Mouse (Mus musculus) midbrain, embryonic 13.5 days (tissue): ENCODE results near the gene Pacsin2. TPM values are rescaled to one million over a fixed set of nuclear protein-coding genes. Genes with fewer than 3 reads are reported as not detected.

ENCODE experiments used
- ATAC-seq: fragments of 200-750 bp; cut with Nextera tagmentation; 2 replicates; pipeline ENCODE4 v1.8.0; 2017; ENCODE audit warnings: mild to moderate bottlenecking, moderate TSS enrichment, moderate library complexity
- H3K27ac ChIP-seq: fragments of 300-500 bp; sonication (generic); 2 replicates; pipeline ENCODE4 v1.5.1; 2015; ENCODE audit warnings: inconsistent platforms, mild to moderate bottlenecking, moderate library complexity
- H3K27me3 ChIP-seq: fragments of 300-500 bp; sonication (generic); 2 replicates; pipeline ENCODE4 v1.6.1; 2015; ENCODE audit warnings: mild to moderate bottlenecking, inconsistent platforms
- H3K36me3 ChIP-seq: fragments of 300-500 bp; sonication (generic); 2 replicates; pipeline ENCODE4 v1.6.1; 2015; ENCODE audit warnings: mild to moderate bottlenecking, inconsistent platforms
- H3K4me1 ChIP-seq: fragments of 300-500 bp; sonication (generic); replicated peaks from 2 replicates; pipeline ENCODE4 v1.6.1; 2015; ENCODE audit warnings: inconsistent platforms
- H3K4me2 ChIP-seq: fragments of 300-500 bp; sonication (generic); replicated peaks from 2 replicates; pipeline ENCODE4 v1.6.1; 2015; ENCODE audit warnings: moderate library complexity, mild to moderate bottlenecking, inconsistent platforms
- H3K4me3 ChIP-seq: fragments of 300-500 bp; sonication (generic); replicated peaks from 2 replicates; pipeline ENCODE4 v1.5.1; 2015; ENCODE audit warnings: mild to moderate bottlenecking, inconsistent platforms
- H3K9ac ChIP-seq: fragments of 300-500 bp; sonication (generic); replicated peaks from 2 replicates; pipeline ENCODE4 v1.6.1; 2015; ENCODE audit warnings: mild to moderate bottlenecking, inconsistent platforms
- H3K9me3 ChIP-seq: fragments of 300-500 bp; sonication (generic); 2 replicates; pipeline ENCODE4 v1.6.1; 2016; ENCODE audit warnings: mild to moderate bottlenecking, inconsistent platforms
- WGBS: fragments of 180-500 bp; shearing (Covaris S2); methylation state at CpG from one replicate; pipeline ENCODE4 v1.1.7; 2015; 5-methylcytosine and 5-hydroxymethylcytosine counted together
- polyA plus RNA-seq: library from polyadenylated mRNA; unstranded; fragments of >200 nt; fragmentation: Nextera tagmentation; extraction: Ambion mirVana; gene quantifications from 2 replicates; pipeline ENCODE4 v1.2.1, GENCODE M21; 2015

The Pacsin2 gene
- polyA plus RNA-seq, 1 experiment from 2014 or later = 27.1 TPM

DNA sequence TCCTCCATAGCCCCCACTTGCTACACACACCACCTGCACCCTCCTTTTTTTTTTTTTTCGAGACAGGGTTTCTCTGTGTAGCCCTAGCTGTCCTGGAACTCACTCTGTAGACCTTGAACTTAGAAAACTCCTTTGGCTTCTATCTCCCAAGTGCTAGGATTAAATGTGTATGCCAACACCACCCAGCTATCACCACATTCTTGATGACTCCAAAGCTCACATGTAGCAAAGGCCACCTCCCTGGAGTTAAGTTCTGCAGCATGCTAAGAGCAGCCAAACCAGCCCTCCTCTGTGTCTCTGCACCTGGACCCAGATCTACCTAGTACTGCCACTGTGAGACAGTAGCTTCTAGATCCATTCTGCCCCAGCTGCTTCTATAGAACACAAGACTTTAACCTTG is 6.9 kb downstream of the Pacsin2 start:
- no peak for ATAC-seq
- WGBS = 100% methylated on average over 1 of the region's 1 CpGs
- Histone ChIP-seq H3K9ac (no peak overlapping the region), H3K4me1 (no peaks in the 10 kb centered on the region), H3K4me2 (no peak overlapping the region), H3K36me3 (no peaks in the 10 kb centered on the region), H3K4me3 (no peak overlapping the region), H3K9me3 (no peaks in the 10 kb centered on the region), H3K27ac (no peak overlapping the region), H3K27me3 (no peaks in the 10 kb centered on the region)

DNA sequence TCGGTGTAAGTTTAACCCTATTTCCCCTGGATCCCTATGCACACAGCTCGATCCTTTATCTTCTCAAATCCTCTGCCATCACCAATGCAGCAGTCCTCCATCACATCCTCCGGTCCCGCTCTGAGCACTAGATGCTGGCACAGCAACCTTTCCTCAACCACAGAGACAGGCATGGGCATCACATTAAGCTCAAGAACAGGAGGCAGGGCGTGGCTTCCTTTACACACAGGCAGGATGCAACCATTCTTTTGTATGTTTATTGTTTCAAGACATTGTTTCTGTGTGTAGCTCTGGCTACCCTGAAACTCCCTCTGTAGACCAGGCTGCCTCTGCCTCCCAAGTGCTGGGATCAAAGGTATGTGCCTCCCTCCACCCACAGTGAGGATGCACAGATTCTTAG is 8.8 kb downstream of the Pacsin2 start:
- Histone ChIP-seq H3K4me3 (no peak overlapping the region), H3K27ac (no peak overlapping the region), H3K4me1 (0 out of 2 replicates have a peak, but pooled peaks cover 2% of the 10 kb centered on the region), H3K27me3 (no peaks in the 10 kb centered on the region), H3K4me2 (no peak overlapping the region), H3K36me3 (no peaks in the 10 kb centered on the region), H3K9me3 (no peaks in the 10 kb centered on the region), H3K9ac (no peak overlapping the region)
- 92% methylated on average over 5 of the region's 5 CpGs for WGBS
- ATAC-seq = no peak

DNA sequence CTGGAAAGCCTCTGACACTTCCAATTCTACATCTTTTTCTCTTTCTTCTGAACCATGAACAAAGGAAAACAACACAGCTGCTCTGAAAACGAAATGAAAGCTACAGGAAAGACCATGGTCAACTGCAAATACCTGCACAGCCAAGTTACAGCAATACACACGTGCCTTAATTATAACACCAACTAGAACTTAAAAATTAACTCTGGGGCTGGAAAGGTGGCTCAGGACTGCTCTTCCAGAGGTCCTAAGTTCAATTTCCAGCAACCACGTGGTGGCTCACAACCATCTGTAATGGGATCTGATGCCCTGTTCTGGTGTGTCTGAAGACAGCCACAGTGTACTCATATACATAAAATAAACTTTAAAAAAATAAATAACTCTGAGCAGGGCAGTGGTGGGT is 9.4 kb downstream of the Pacsin2 start:
- Histone ChIP-seq H3K27me3 (no peaks in the 10 kb centered on the region), H3K4me3 (no peak overlapping the region), H3K9ac (no peak overlapping the region), H3K27ac (no peak overlapping the region), H3K4me2 (no peak overlapping the region), H3K4me1 (0 out of 2 replicates have a peak, but pooled peaks cover 2% of the 10 kb centered on the region), H3K9me3 (no peaks in the 10 kb centered on the region), H3K36me3 (no peaks in the 10 kb centered on the region)
- ATAC-seq = no peak
- WGBS = 85% methylated on average over 3 of the region's 3 CpGs

DNA sequence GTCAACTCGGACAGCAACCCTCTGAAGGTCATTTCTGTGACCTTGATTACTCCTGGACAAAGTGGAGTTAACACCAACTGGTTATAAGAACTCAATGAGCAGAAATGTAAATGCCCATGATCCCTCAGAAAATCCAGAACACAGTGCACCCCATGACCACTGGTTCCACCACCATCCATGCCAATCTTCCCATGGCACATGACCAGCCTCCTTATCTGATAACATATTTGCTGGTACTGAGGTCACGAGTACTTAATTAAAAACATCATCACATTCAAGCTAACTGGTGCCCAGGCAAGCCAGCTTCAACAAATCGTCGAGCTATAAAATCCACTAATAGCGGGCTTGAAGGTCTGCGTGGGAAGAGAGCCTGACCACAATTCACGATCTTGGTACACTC is 10.0 kb downstream of the Pacsin2 start:
- no peak overlapping the region for H3K27ac ChIP-seq
- 0 out of 2 replicates have a peak, but pooled peaks cover 2% of the 10 kb centered on the region for H3K4me1 ChIP-seq
- no peak overlapping the region for H3K4me2 ChIP-seq
- no peak for ATAC-seq
- no peaks in the 10 kb centered on the region for H3K9me3 ChIP-seq
- H3K9ac ChIP-seq = no peak overlapping the region
- no peaks in the 10 kb centered on the region for H3K27me3 ChIP-seq
- WGBS = 93% methylated on average over 7 of the region's 7 CpGs
- H3K4me3 ChIP-seq = no peak overlapping the region
- no peaks in the 10 kb centered on the region for H3K36me3 ChIP-seq

DNA sequence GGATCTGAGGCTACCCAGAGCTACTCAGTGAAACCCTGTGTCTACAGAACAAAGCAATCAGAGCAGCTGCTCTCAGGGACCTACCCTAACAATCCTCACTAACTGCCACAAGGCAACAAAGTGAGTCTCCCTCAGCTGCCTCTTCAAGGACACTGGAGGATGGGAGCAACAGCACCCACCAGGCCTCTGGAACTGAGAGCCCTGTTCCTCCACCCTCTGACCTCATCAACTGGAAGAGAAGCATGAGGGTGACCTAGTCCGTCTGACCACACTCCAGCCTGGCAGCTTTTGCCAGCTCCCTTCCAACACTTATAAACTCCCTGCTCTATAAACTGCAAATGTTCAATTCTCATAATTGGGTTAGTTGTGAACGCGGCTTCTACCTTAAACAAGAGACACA is 10.5 kb downstream of the Pacsin2 start:
- Histone ChIP-seq H3K36me3 (no peaks in the 10 kb centered on the region), H3K4me2 (no peak overlapping the region), H3K4me3 (no peak overlapping the region), H3K27me3 (no peaks in the 10 kb centered on the region), H3K9me3 (no peaks in the 10 kb centered on the region), H3K27ac (no peak overlapping the region), H3K9ac (no peak overlapping the region), H3K4me1 (0 out of 2 replicates have a peak, but pooled peaks cover 2% of the 10 kb centered on the region)
- no peak for ATAC-seq
- WGBS = 92% methylated on average over 3 of the region's 3 CpGs

DNA sequence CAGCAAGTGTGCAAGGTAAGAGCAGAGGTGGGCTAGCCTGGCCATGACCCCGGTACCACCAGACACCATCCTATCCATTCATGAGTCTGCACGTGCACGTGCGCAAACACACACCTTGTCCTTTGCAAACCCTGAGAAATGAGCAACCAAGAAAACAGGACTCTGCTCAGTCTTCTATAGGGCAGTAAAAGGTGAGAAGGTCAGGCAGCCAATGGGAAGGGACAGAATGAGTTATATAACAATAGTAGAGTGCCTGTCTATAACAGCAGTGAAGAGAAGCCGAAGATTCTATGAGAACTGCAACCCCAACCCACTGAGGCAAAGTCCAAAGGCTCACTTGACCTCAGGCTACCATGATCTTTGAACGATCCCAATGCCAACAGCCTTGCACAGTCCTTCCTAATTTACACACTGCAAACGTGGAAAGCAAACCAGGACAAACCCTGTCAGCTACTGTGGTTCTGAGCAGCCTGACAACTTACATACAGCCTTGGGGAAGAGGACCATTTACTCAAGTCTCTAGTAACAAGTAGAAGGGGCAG is 12.1 kb downstream of the Pacsin2 start:
- peaks cover 12% of the 10 kb centered on the region; the same call in 1 of the 2 replicates for H3K4me1 ChIP-seq
- H3K4me2 ChIP-seq = no peak overlapping the region
- no peak overlapping the region for H3K27ac ChIP-seq
- H3K27me3 ChIP-seq = no peaks in the 10 kb centered on the region
- no peaks in the 10 kb centered on the region for H3K9me3 ChIP-seq
- 87% methylated on average over 7 of the region's 7 CpGs for WGBS
- H3K9ac ChIP-seq = no peak overlapping the region
- no peak overlapping the region for H3K4me3 ChIP-seq
- no peak for ATAC-seq
- no peaks in the 10 kb centered on the region for H3K36me3 ChIP-seq

DNA sequence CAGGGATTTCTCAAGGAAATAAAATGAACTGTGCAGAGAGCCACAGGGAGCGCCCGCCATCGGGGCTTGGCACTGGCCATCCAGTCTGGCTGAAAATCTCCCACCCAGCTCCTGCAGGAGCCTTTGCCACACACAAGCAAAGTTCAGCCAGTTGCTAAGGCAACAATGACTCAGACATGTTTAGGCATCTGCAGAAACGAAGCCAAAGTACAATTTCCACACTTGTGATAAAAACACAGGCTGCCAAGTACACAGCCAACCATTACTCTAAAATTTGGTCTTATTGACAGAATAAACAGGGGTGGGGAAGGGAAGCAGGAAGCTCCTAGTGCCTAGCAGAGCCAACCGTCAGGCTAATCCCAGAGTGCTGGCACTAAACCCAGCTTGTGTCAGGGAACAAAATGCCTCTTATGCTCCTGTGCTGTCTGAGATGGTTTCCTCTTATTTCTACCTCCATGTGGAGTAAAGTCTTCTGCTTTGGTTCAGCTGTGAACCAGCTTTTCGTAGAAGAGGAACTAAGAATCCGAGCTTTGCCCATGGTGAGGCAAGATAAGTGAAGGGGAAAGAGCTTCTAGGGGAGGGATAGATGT is 12.7 kb downstream of the Pacsin2 start:
- H3K27ac ChIP-seq = no peak overlapping the region
- H3K36me3 ChIP-seq = no peaks in the 10 kb centered on the region
- H3K4me3 ChIP-seq = no peak overlapping the region
- H3K27me3 ChIP-seq = no peaks in the 10 kb centered on the region
- no peaks in the 10 kb centered on the region for H3K9me3 ChIP-seq
- no peak overlapping the region for H3K9ac ChIP-seq
- 75% methylated on average over 7 of the region's 7 CpGs for WGBS
- H3K4me1 ChIP-seq = peaks cover 12% of the 10 kb centered on the region; the same call in 1 of the 2 replicates
- no peak overlapping the region for H3K4me2 ChIP-seq
- no peak for ATAC-seq

DNA sequence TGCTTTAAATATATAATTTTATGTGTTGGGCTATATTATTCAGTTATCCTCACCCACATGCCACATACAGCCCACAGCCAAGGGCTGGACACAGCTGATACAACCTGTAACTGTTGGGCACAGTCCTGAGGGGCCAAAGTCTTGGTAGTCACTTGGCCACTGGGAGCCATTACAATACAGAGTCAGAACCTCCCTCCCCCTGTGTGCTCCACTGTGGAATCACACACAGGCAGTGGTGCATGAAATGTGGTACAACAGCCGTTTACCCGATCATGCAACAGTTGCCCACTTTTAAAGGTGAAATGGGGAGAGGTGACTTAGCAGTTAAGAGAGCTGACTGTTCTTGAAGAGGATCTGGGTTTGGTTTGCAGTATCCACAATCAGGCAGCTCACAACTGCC is 14.4 kb downstream of the Pacsin2 start:
- Histone ChIP-seq H3K4me1 (peaks cover 19% of the 10 kb centered on the region), H3K27ac (no peak overlapping the region), H3K36me3 (no peaks in the 10 kb centered on the region), H3K9ac (no peak overlapping the region), H3K4me2 (no peak overlapping the region), H3K9me3 (no peaks in the 10 kb centered on the region), H3K4me3 (no peak overlapping the region), H3K27me3 (no peaks in the 10 kb centered on the region)
- 87% methylated on average over 2 of the region's 2 CpGs for WGBS
- ATAC-seq = no peak

DNA sequence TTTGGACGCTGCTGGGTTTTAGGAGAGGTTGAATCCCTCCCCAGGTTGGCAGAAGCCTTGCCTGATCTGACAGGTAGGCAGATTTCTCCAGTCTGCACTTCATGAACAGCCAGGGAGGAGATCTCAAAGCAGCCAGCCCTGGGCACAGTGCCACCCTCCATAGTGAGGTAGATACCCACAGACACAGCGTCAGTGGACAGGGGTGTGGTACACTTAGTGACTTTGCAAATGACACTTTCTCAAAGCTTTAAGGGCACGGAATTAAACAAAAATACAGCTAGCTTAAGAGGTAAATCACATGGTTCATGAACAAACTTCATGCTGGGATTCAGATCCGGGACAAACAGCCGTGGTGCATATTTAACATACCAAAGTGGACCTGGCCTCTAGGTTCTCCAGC is 15.8 kb downstream of the Pacsin2 start:
- H3K9ac ChIP-seq = no peak overlapping the region
- H3K4me2 ChIP-seq = no peak overlapping the region
- 84% methylated on average over 5 of the region's 5 CpGs for WGBS
- H3K27ac ChIP-seq = no peak overlapping the region
- no peaks in the 10 kb centered on the region for H3K27me3 ChIP-seq
- H3K4me1 ChIP-seq = peaks cover 19% of the 10 kb centered on the region
- ATAC-seq = no peak
- no peak overlapping the region for H3K4me3 ChIP-seq
- H3K9me3 ChIP-seq = no peaks in the 10 kb centered on the region
- H3K36me3 ChIP-seq = no peaks in the 10 kb centered on the region

DNA sequence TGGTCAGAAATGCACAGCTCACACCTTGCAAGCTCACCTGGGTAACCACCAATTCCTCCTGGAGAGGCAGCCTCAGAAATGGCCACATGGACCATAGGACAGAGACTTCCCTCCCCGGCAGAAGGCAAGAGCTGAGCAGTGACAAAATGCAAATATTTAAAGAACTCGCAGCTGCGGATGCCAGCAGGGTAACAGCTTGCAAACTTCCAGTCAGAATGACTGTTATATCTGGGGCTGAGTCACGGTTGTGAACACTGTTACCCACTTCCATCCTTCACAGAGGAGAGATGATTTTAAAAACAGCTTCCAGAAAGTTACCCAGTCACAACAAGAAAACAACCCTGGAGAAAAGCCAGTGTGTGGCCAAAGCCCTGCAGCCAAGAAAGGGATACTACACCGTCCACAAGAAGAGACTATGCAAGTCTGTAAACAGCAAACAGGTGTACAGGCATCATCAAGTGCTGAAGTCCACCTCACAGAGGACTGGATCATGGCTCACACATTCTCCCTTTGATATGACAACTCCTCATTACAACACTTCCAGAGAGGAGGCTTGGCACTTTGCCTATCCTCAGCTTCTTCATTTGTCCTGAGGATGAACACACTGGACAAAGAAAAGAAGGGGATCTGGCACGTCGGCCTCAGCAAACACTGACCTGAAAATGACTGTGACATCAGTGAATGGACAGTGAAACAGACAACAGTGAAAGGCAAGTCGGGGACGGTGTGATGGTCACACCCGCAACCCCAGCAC is 16.4 kb downstream of the Pacsin2 start:
- Histone ChIP-seq H3K27me3 (no peaks in the 10 kb centered on the region), H3K9ac (no peak overlapping the region), H3K4me1 (peaks cover 19% of the 10 kb centered on the region), H3K27ac (no peak overlapping the region), H3K4me3 (no peak overlapping the region), H3K36me3 (no peaks in the 10 kb centered on the region), H3K9me3 (no peaks in the 10 kb centered on the region), H3K4me2 (no peak overlapping the region)
- 65% methylated on average over 10 of the region's 10 CpGs for WGBS
- ATAC-seq = no peak

DNA sequence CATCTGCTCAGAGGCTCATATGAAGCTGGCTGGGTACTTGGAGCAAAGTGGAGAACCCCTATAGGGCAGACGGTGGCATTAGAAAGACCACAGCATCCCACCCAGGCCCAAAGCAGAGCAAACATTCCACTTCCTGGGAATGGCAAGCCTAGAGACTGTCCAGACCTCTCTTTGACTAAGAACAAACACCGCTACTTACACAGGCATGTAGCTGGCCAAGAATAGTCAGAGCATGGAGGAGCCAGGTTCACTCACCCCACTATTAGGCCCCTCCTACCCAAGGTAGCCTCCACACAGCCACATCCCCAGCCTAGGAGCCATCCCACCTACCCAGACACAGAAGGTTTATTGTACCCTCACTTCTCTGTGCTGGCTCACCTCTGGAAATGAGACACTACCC is 18.5 kb downstream of the Pacsin2 start:
- Histone ChIP-seq H3K9ac (no peak overlapping the region), H3K4me2 (no peak overlapping the region), H3K4me1 (peaks cover 17% of the 10 kb centered on the region), H3K27me3 (no peaks in the 10 kb centered on the region), H3K27ac (no peak overlapping the region), H3K9me3 (no peaks in the 10 kb centered on the region), H3K36me3 (no peaks in the 10 kb centered on the region), H3K4me3 (no peak overlapping the region)
- ATAC-seq = no peak
- whole genome bisulfite sequencing = 95% methylated on average over 2 of the region's 2 CpGs

DNA sequence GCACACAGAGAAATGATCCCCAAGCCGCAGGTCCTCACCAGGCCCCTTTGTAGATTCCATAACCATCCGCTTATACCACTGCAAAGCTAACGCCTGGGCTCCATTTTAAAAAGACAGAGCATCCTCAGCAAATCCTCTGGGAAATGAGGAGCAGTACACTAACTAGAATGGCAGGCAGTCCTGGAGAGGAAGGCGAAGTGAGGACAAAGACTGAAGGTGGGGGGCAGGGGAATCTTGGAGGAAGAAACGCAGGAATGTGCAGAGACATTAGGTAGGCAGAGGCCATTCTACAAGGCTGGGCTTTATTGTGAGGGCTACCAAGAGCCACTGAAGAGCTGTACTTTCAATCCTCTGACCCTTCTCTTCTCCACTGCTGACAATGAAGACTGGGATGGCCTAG is 19.0 kb downstream of the Pacsin2 start:
- Histone ChIP-seq H3K27me3 (no peaks in the 10 kb centered on the region), H3K27ac (0 out of 2 replicates have a peak overlapping the region, but pooled peaks have one; percentile 33), H3K4me1 (peaks cover 17% of the 10 kb centered on the region), H3K4me3 (no peak overlapping the region), H3K36me3 (no peaks in the 10 kb centered on the region), H3K9me3 (no peaks in the 10 kb centered on the region), H3K9ac (no peak overlapping the region), H3K4me2 (no peak overlapping the region)
- no peak for ATAC-seq
- 53% methylated on average over 5 of the region's 5 CpGs for WGBS
